Mouse (Mus musculus) olfactory bulb, adult 2 months (tissue): ENCODE results near the gene Ctnnb1.

ENCODE experiments used
- CTCF ChIP-seq: fragments of 200-500 bp; IDR thresholded peaks from 2 replicates; pipeline ENCODE4 v1.5.1; 2012; ENCODE audit warnings: low read depth, mild to moderate bottlenecking, low read length, moderate library complexity; ENCODE audit not compliant: insufficient read depth
- POLR2A ChIP-seq: fragments of 200-500 bp; IDR thresholded peaks from 2 replicates; pipeline ENCODE4 v1.6.1; 2012; ENCODE audit warnings: mild to moderate bottlenecking, low read depth, low read length, moderate library complexity; ENCODE audit not compliant: insufficient read depth

DNA sequence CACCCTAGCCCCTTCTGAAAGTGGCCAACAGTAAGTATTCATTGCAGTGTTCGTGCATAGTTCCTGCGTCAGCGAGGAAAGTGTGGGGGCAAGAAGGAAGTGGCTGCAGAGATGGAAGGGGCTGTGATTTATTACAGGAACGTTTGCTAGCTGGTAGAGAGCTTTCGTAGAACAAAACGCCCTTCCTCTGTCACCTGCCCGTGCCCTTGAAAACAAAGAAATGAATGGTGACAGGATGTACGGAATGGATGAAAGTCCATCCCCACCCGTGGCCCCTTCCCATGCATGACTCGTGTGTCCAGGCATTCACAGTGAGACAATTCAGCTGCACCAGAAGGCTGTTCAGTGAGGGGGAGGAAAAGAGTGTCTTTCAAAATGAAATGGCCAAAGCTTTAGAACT lies 35.0 kb upstream of the Ctnnb1 start:
- no peak for TF ChIP-seq CTCF
- TF ChIP-seq POLR2A = no peak
